Mouse (Mus musculus) myocyte (in vitro differentiated cells): ENCODE data around the gene Zbtb49.

Source experiments
- CEBPB ChIP-seq: IDR thresholded peaks from 2 replicates; pipeline ENCODE4 v1.6.1; 2011; ENCODE audit warnings: mild to moderate bottlenecking, moderate library complexity; ENCODE audit not compliant: poor library complexity, insufficient read depth, severe bottlenecking
- MAX ChIP-seq: IDR thresholded peaks from one replicate; pipeline ENCODE4 v1.6.1; 2011; ENCODE audit warnings: low read depth, mild to moderate bottlenecking, control low read depth
- POLR2A ChIP-seq: IDR thresholded peaks from one replicate; pipeline ENCODE4 v1.6.1; 2011; ENCODE audit warnings: low read depth, mild to moderate bottlenecking, control low read depth, moderate library complexity; ENCODE audit not compliant: insufficient read length
- POLR2AphosphoS2 ChIP-seq: IDR thresholded peaks from one replicate; pipeline ENCODE4 v1.6.1; 2011; ENCODE audit warnings: low read depth, control low read depth; ENCODE audit not compliant: insufficient read length
- TCF3 ChIP-seq: IDR thresholded peaks from one replicate; pipeline ENCODE4 v1.6.1; 2011; ENCODE audit warnings: low read depth, control low read depth; ENCODE audit not compliant: insufficient read length

GRCm38 (mm10) chr5:38168497-38168896 lies 51.8 kb downstream of the Zbtb49 start:
- no peak for TF ChIP-seq POLR2AphosphoS2
- no peak for TF ChIP-seq POLR2A
- no peak for TF ChIP-seq MAX
- TF ChIP-seq CEBPB: no peak
- TF ChIP-seq TCF3: no peak
